Mouse (Mus musculus): ENCODE measurements around the gene Zc3h12a.
A peak's percentile ranks its signal among the peaks of the same experiment; 100 is the strongest.

Gene Zc3h12a

GRCm38 (mm10) chr4:125127305-125128084, at the start of gene Zc3h12a:
Gene Zc3h12a, minus strand, starts transcription at chr4:125127840.
- peak; percentile 80 for DNase-seq (ENCODE audit: low read depth)

DNA sequence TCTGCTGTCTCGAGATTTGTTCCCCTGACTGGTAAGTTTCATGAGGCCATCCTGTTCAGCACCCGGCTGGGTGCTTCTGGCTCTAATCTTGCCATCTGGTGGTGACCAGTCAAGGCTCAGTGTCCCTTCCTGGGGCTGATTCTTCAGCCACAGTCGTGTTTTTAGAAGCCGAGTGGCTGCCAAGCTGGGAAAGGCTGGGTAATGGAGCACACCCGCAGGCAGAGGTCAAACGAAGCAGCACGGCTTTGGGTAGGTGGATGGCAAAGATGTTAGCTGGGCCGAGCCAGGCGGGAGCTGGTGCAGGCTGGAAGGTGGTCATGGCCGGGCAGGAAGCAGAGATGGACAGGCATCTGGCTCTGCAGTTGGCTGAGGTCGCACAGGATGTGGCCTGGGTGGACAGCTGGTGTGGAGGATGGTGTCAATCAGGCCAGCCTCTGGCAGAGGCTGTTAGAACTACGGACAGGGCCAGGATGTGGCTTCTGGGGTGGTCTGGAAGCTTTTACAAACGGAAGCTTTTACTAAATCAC, 49.1 kb upstream of the Zc3h12a start:
- DNase-seq (ENCODE audit: low read depth) = no peak

GRCm38 (mm10) chr4:125176190-125176589, 48.5 kb upstream of the Zc3h12a start:
- DNase-seq (ENCODE audit: low read depth) = no peak

DNA sequence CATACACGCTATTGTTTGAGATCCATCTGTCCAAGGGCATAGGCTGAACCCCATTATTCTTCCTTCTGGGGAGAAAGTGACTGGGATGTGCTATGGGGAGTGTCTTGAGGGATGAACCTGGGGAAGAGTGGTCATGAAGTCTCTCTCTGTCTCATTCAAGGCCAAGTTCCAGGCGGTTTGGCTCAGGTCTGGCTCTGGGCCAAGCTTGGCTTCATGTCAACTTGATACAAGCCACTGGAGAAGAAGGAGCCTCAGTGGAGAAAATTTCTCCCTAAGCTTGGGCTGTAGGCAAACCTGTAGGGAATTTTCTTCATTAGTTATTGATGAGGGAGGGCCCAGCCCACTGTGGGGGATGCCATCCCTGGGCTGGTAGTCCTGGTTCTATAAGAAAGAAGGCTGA, 48.0 kb upstream of the Zc3h12a start:
- no peak for DNase-seq (ENCODE audit: low read depth)

DNA sequence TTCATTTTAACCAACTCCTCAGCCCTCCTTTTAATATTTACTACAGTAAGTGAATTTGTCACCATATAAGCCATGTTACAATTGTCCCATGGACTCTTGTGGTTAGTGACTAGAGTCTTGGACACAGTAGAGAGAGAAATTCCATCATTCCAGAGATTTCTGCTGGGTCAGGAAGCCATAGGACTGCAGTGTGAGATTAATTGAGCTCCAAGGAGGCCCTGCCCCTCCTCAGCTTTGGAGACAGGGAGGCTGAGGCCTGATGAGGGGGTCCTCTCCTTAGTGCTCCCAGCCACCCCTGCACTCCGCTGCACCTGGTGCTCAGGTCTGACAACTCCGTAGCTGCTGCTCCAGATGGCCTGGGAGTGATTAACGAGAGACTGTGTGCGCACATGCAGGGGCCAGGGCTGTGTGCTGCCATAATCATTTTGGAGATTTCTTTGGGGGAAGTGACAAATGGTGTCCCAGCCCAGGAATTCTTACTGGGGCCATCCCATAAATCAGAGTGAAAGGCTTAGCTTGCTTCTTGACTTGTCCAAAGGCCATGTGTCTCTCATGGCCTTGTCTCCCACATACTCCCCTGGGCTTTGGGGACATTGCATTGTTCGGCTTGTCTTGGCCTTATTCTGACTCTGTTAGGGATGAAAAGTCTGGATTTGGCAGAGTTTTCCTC, 47.0 kb upstream of the Zc3h12a start:
- DNase-seq (ENCODE audit: low read depth) = no peak

- no peak for DNase-seq (ENCODE audit: low read depth)
These were observed 45.5 kb upstream of the Zc3h12a start for GRCm38 (mm10) chr4:125173150-125173549.

DNA sequence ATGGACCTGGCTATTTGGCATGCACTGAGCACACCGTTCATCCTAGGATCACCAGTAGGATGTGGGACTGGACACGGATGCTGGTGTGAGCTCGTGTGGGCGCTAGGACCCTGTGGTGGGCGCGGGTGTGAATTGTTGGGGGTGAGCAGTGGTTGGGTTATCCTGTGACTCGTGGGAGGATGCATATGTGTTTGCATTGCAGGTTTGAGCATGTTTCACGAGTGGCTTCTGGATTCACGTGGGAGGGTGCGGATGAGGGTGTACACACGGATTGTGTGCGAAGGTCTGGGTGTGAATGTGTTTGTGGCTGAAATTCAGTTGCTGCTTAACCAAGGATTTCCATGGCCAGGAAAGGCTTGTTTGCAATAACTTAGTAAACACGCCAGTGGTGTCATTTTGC, 45.1 kb upstream of the Zc3h12a start:
- no peak for DNase-seq (ENCODE audit: low read depth)

GRCm38 (mm10) chr4:125167723-125168122, 40.1 kb upstream of the Zc3h12a start:
- DNase-seq (ENCODE audit: low read depth) = no peak

GRCm38 (mm10) chr4:125164861-125165260, 37.2 kb upstream of the Zc3h12a start:
- no peak for DNase-seq (ENCODE audit: low read depth)

DNA sequence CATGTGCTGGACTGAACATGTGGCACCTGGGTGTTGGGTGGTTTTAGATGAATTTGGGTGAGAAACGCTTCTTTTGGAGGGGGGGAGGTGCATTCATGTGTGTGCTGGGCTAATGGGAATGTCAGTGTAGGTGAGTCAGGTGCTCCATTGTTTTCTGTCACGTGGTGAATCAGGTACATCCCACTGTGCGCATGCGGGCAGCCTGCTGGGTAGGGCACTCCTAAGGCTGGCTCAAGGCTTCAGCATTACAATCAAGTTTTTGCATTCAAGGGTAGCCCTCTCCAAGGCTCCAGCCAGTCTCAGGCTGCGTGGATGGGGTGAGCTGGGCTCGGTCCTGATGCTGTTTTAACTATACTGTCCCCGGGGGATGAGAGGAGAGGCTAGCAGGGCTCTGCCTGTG, 35.1 kb upstream of the Zc3h12a start:
- DNase-seq (ENCODE audit: low read depth) = no peak

- DNase-seq (ENCODE audit: low read depth) = no peak
These were observed 33.8 kb upstream of the Zc3h12a start for GRCm38 (mm10) chr4:125161392-125161791.

DNA sequence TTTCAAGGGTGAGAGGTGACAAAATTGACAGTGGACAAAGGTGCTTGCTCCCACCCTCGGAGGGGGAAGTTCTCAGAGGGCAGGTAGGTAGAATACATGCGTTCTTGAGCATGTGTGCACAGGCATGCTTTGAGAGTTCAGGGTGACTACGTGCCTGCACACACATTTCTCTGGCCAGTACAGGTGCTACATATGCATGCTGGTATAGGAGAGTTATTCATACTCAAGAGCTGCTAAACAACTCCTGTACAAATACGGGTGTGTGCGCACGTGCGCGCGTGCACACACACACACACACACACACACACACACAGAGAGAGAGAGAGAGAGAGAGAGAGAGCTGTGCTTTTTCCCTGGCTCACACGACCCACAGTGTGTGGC, 33.3 kb upstream of the Zc3h12a start:
- no peak for DNase-seq (ENCODE audit: low read depth)

DNA sequence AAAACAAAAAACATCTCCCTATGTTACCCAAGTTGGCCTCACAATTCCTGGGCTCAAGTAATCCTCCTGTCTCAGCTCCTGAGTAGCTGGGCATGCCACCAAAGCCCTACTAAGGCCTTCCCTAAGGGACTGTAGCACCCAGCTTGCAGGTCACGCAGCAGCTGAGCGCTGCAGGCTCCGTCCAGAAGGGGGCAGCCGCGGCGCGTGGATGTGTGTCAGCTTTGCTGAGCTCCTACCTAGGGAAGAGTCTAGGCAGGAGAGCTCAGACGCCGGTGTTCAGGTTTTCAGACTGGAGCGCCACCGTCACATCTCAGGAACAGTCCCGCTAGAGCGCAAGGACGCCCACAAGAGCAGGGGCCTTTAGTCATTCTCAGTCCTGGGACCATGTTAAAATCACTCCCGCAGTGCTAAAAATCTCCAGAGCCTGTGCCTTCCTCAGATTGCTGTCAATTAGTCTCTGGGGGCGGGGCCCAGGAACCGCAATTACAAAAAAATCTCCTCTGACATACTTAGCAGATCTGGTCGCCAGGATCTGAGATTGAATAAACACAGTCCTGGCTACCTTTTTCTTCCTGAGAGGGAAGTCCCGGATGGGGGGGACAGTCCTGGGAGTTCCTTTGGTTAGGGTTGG, 32.8 kb upstream of the Zc3h12a start:
- DNase-seq (ENCODE audit: low read depth) = peak; percentile 16

GRCm38 (mm10) chr4:125158581-125159317, 31.1 kb upstream of the Zc3h12a start:
- no peak for DNase-seq (ENCODE audit: low read depth)

GRCm38 (mm10) chr4:125158081-125158480, 30.4 kb upstream of the Zc3h12a start:
- DNase-seq (ENCODE audit: low read depth) = no peak

- DNase-seq (ENCODE audit: low read depth) = no peak
These were observed 29.7 kb upstream of the Zc3h12a start for GRCm38 (mm10) chr4:125157322-125157721.

DNA sequence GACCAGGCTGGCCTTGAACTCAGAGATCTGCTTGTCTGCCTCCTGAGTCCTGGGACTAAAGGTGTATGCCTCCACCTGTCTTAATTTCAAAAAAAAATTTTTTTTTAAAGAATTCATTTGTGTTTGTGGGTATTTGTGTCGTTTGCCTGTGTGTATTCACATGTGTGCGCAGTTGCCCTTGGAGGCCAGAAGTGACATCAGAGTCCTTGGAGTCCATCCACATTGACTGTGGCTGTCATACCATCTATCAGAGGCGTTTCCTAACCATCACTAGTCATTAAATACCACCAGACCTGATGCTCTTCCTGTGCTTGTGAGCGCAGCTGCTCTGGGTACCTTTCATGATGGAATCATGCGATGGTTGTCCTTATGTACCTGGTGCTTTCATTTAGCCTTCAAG, 28.0 kb upstream of the Zc3h12a start:
- no peak for DNase-seq (ENCODE audit: low read depth)

GRCm38 (mm10) chr4:125153659-125154241, 26.1 kb upstream of the Zc3h12a start:
- no peak for DNase-seq (ENCODE audit: low read depth)

DNA sequence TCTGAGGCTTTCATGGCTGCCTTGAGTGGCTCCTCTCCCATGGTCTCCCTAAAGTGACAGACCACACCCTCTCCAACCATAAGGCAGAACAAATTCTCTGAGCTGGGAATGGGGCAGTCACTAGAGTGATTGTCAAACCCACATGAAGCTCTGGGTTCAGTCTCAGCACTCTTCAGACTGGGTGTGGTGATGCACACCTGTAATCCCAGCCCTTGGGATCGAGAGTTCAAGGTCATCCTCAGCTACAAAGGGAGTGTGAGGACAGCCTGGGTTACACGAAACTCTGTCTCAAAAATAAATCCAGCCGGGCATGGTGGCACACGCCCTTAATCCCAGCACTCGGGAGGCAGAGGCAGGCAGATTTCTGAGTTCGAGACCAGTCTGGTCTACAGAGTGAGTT, 24.8 kb upstream of the Zc3h12a start:
- DNase-seq (ENCODE audit: low read depth) = no peak

GRCm38 (mm10) chr4:125149460-125149859, 21.8 kb upstream of the Zc3h12a start:
- no peak for DNase-seq (ENCODE audit: low read depth)

DNA sequence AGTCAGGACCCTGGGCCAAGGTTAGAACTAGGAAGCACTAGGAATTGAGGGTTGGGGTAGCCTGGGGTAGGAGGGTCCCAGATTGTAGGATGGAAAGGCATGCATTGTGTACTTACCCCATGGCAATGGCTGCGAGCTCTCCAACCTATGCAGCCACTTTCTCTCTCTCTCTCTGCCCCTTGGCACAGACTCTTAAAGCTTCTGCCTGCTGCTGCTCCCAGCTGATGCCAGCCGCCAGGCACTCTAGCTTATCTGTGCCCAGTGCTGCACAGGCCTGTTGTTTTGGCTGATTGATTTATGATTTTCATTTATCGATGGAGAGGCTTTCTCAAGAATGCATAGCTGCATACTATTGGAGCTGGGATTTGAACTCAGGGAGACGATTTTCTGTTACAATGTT, 20.3 kb upstream of the Zc3h12a start:
- DNase-seq (ENCODE audit: low read depth) = no peak

DNA sequence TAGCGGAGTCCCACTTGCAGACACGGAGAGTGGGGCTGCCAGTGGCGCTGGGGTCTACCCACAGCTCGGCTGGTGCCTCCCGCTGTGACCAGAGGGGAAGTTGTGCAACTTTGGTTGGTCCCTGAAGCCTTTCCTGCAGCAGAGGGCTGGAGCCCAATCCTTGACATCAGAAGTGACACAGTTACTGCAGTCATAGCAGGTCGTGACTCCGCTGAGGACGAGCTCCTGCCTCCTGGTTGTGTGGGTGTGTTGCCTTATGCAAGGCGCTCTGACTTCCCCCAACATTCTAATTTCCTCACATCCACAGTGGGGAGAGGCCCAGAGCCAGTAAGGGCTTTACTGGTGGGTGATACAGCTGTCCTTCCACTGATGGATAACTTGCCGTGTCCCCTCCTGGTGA, 17.6 kb upstream of the Zc3h12a start:
- no peak for DNase-seq (ENCODE audit: low read depth)

Data from c-Kit-positive CD71-positive TER-119-negative erythroid progenitor cells, embryonic 14.5 days (primary cell).